Mouse (Mus musculus): Measurements from ENCODE around the gene Rab23. TPM values are rescaled to one million over a fixed set of nuclear protein-coding genes. Genes with fewer than 3 reads are reported as not detected.

The Rab23 gene
- polyA plus RNA-seq, 1 experiment from 2014 or later = 39.1 TPM

DNA sequence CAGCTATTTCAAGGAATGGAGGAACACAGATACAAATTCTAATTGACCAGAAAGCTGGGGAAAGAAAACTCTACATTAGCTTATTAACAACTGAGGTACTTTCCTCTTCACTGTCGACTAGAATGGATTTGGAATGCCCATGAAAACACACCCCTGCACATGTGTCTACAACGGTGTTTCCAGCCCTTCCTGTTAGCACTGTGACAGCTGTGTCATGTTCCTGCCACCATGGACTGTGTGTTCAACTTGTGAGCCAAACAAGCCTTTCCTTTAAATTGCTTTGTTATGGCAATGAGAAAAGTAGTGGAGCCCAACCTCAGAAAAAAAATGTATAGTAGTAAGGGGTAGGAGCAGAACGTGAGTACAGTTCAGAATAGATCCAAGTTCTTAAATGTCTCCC, 68.8 kb downstream of the Rab23 start:
- WGBS = 71% methylated on average over 3 of the region's 3 CpGs
- Histone ChIP-seq H3K9me3 (replicated peaks) (no peaks in the 10 kb centered on the region), H3K27ac (no peak overlapping the region), H3K4me1 (no peaks in the 10 kb centered on the region), H3K36me3 (peaks cover 34% of the 10 kb centered on the region), H3K4me3 (no peak overlapping the region), H3K27me3 (ENCODE audit: low read depth, poor library complexity, severe bottlenecking) (no peaks in the 10 kb centered on the region)
- DNase-seq (ENCODE audit: low spot score) = no peak

Other genes with a start within 250 kb of the Rab23 start
- gene Prim2, start 50.1 kb upstream of the Rab23 start, polyA plus RNA-seq (2016; fragmentation: Nextera tagmentation; extraction: Ambion mirVana) = 54.5 and 55.2 TPM in 2 replicates
- 63.2 and 72.5 TPM in 2 replicates for gene Bag2, start 37.9 kb downstream of the Rab23 start, polyA plus RNA-seq (2016; fragmentation: Nextera tagmentation; extraction: Ambion mirVana)
- 28.2 and 36.1 TPM in 2 replicates for gene Zfp451, start 94.7 kb downstream of the Rab23 start, polyA plus RNA-seq (2016; fragmentation: Nextera tagmentation; extraction: Ambion mirVana)
- gene Bend6, start 187.9 kb downstream of the Rab23 start, polyA plus RNA-seq (2016; fragmentation: Nextera tagmentation; extraction: Ambion mirVana) = 1.2 and 1.5 TPM in 2 replicates
- 7.2 and 9.7 TPM in 2 replicates for gene Dst, start 188.3 kb downstream of the Rab23 start, polyA plus RNA-seq (2016; fragmentation: Nextera tagmentation; extraction: Ambion mirVana)